Mouse (Mus musculus): ENCODE results near the gene Cav3.

Cav3 gene

GRCm38 (mm10) chr6:112459341-112459749, at the start of gene Cav3:
Gene Cav3, plus strand, starts transcription at chr6:112459505.
- in situ Hi-C loops (cut with MboI; ENCODE audit: unreplicated experiment in 2 of 2), result no loop called here

- in situ Hi-C loops (cut with MboI; ENCODE audit: unreplicated experiment in 2 of 2), result loop anchor here (25.0 kb wide), 2 partner anchors 268 to 593 kb away; partner anchors contain the start of gene Rad18 (in 2 of the 2)
Measured at GRCm38 (mm10) chr6:112419333-112419732, 40.0 kb upstream of the Cav3 start.

- in situ Hi-C loops (cut with MboI; ENCODE audit: unreplicated experiment in 2 of 2), result loop anchor here (25.0 kb wide), 2 partner anchors 266 to 591 kb away; partner anchors contain the start of gene Rad18 (in 2 of the 2)
Measured at GRCm38 (mm10) chr6:112420883-112421282, 38.4 kb upstream of the Cav3 start.

GRCm38 (mm10) chr6:112423746-112424501, 35.4 kb upstream of the Cav3 start:
- in situ Hi-C loops (cut with MboI; ENCODE audit: unreplicated experiment in 2 of 2), result loop anchor here (25.0 kb wide), 2 partner anchors 263 to 588 kb away; partner anchors contain the start of gene Rad18 (in 2 of the 2)

- in situ Hi-C loops (cut with MboI; ENCODE audit: unreplicated experiment in 2 of 2), result no loop called here
Measured at GRCm38 (mm10) chr6:112426018-112426732, 33.1 kb upstream of the Cav3 start.

GRCm38 (mm10) chr6:112445675-112446074, 13.6 kb upstream of the Cav3 start:
- in situ Hi-C loops (cut with MboI; ENCODE audit: unreplicated experiment in 2 of 2), result no loop called here

- in situ Hi-C loops (cut with MboI; ENCODE audit: unreplicated experiment in 2 of 2), result no loop called here
Measured at GRCm38 (mm10) chr6:112461459-112461858, 2.2 kb downstream of the Cav3 start.

- in situ Hi-C loops (cut with MboI; ENCODE audit: unreplicated experiment in 2 of 2), result no loop called here
Measured at GRCm38 (mm10) chr6:112463331-112463730, 4.0 kb downstream of the Cav3 start.

- in situ Hi-C loops (cut with MboI; ENCODE audit: unreplicated experiment in 2 of 2), result no loop called here
Measured at GRCm38 (mm10) chr6:112465441-112465840, 6.1 kb downstream of the Cav3 start.

- in situ Hi-C loops (cut with MboI; ENCODE audit: unreplicated experiment in 2 of 2), result no loop called here
Measured at GRCm38 (mm10) chr6:112466001-112466400, 6.7 kb downstream of the Cav3 start.

- in situ Hi-C loops (cut with MboI; ENCODE audit: unreplicated experiment in 2 of 2), result no loop called here
Measured at GRCm38 (mm10) chr6:112471644-112472043, 12.3 kb downstream of the Cav3 start.

- in situ Hi-C loops (cut with MboI; ENCODE audit: unreplicated experiment in 2 of 2), result no loop called here
Measured at GRCm38 (mm10) chr6:112479861-112480260, 20.6 kb downstream of the Cav3 start.

GRCm38 (mm10) chr6:112484316-112484715, 25.0 kb downstream of the Cav3 start:
- in situ Hi-C loops (cut with MboI; ENCODE audit: unreplicated experiment in 2 of 2), result no loop called here

GRCm38 (mm10) chr6:112487993-112488392, 28.7 kb downstream of the Cav3 start:
- in situ Hi-C loops (cut with MboI; ENCODE audit: unreplicated experiment in 2 of 2), result no loop called here

- in situ Hi-C loops (cut with MboI; ENCODE audit: unreplicated experiment in 2 of 2), result no loop called here
Measured at GRCm38 (mm10) chr6:112488821-112489180, 29.5 kb downstream of the Cav3 start.

GRCm38 (mm10) chr6:112489181-112489909, 30.0 kb downstream of the Cav3 start:
- in situ Hi-C loops (cut with MboI; ENCODE audit: unreplicated experiment in 2 of 2), result no loop called here

GRCm38 (mm10) chr6:112489910-112490559, 30.7 kb downstream of the Cav3 start, which contains the start of gene Oxtr:
Gene Oxtr, minus strand, starts transcription at chr6:112489943.
- in situ Hi-C loops (cut with MboI; ENCODE audit: unreplicated experiment in 2 of 2), result no loop called here

GRCm38 (mm10) chr6:112490625-112491242, 31.4 kb downstream of the Cav3 start:
- in situ Hi-C loops (cut with MboI; ENCODE audit: unreplicated experiment in 2 of 2), result no loop called here

- in situ Hi-C loops (cut with MboI; ENCODE audit: unreplicated experiment in 2 of 2), result no loop called here
Measured at GRCm38 (mm10) chr6:112491521-112491920, 32.2 kb downstream of the Cav3 start.

GRCm38 (mm10) chr6:112492656-112493055, 33.4 kb downstream of the Cav3 start:
- in situ Hi-C loops (cut with MboI; ENCODE audit: unreplicated experiment in 2 of 2), result no loop called here

All from v-Abl transformed pro-B cells (cell line).